Mouse (Mus musculus): ENCODE measurements at regions not wholly inside any gene's neighbourhood (a gene's known extent, or its start where the extent isn't known, plus 50 kb on each side); places are given as distances from the start of the nearest gene placed in this dataset.
A peak's percentile ranks its signal among the peaks of the same experiment; 100 is the strongest.
"Not testable (repeated sequence)": the region's sequence is repeated elsewhere in the genome, so short reads cannot be mapped to it uniquely, and the experiment has no call there.

DNA sequence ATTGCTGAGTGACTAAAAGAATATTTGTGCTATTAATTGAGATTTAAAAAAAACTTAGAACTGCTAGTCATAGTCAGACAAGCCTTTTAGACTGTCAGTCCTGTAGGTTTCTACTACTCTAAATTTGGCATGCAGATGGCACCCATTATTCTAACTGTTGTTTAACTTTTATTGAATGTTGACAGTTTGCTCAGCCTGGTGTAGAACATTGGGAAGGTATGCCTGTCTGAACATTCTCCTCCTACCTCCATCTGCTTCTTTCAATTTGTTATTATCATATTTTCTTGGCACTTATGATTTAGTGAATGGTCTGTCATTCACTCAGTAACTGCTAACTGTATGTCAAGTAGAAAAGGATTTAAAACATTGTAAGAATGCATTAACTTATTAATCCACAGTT, 130.9 kb downstream of the Gmnc start:
- no peaks in the 10 kb centered on the region for H3K9me3 ChIP-seq (ENCODE audit: low read depth, low read length)
- no peak for ATAC-seq (ENCODE audit: insufficient read depth)

DNA sequence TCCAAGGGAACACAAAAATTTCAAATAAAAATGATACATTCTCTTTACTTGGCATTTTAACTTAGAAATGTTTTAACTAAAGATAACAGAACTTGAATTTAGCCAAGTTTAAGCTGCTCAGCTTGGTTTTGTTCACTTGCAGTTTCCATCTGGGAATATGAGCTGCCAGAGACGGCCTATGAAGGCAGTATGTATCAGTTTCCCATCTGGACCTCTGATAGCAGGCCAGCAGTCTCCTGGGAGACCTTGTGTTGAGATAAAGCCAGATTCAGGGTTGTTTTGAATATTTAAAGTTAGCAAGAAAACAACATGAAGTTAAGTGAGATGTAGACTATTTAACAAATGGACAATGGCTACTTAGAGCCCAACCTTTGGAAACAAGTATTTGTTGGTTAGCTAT, 142.3 kb downstream of the Gmnc start:
- Histone ChIP-seq H3K4me3 (ENCODE audit: low read depth, low read length) (no peak overlapping the region), H3K4me2 (no peak overlapping the region), H3K9ac (no peak overlapping the region), H3K27me3 (ENCODE audit: insufficient read depth, low read length) (no peaks in the 10 kb centered on the region), H3K36me3 (ENCODE audit: insufficient read depth) (no peaks in the 10 kb centered on the region), H3K27ac (ENCODE audit: low read depth) (no peak overlapping the region), H3K4me1 (ENCODE audit: insufficient read depth) (no peaks in the 10 kb centered on the region), H3K9me3 (ENCODE audit: low read depth, low read length) (no peaks in the 10 kb centered on the region)
- DNase-seq (no peak), ATAC-seq (ENCODE audit: insufficient read depth) (no peak)
- TF ChIP-seq CTCF (IDR thresholded peaks at IDR 0.05; ENCODE audit: low read depth), result no peak
- WGBS, result 56% methylated on average over 1 of the region's 1 CpGs

More for the DNA sequence above, 130.9 kb downstream of the Gmnc start:
- Histone ChIP-seq H3K4me2 (no peak overlapping the region), H3K4me3 (ENCODE audit: low read depth, low read length) (no peak overlapping the region), H3K36me3 (ENCODE audit: insufficient read depth) (no peaks in the 10 kb centered on the region), H3K27ac (ENCODE audit: low read depth) (no peak overlapping the region), H3K27me3 (ENCODE audit: insufficient read depth, low read length) (no peaks in the 10 kb centered on the region), H3K9ac (no peak overlapping the region), H3K4me1 (ENCODE audit: insufficient read depth) (no peaks in the 10 kb centered on the region)
- no peak for TF ChIP-seq CTCF (IDR thresholded peaks at IDR 0.05; ENCODE audit: low read depth)
- no peak for DNase-seq

DNA sequence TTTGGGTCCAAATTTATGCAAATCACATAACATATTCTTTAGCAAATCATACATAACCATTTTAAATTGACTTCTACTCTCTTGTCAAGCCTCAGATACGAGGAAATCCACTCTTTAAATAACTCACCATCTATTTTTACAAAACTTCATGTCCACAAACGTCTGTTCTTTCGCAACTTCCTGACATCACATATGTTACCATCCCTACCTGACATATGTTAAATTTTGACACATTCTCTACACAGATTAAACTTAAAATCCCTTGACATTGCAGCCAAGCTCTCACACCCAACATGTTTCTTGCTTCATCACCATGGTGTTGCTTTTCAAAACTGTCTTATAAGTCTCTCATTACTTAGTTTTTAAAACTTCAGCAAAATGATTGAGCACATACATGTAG, 164.4 kb downstream of the Gmnc start:
- H3K9ac ChIP-seq, result no peak overlapping the region
- no peaks in the 10 kb centered on the region for H3K27me3 ChIP-seq (ENCODE audit: insufficient read depth, low read length)
- H3K4me1 ChIP-seq (ENCODE audit: insufficient read depth), result no peaks in the 10 kb centered on the region
- H3K4me2 ChIP-seq, result no peak overlapping the region
- TF ChIP-seq CTCF (IDR thresholded peaks at IDR 0.05; ENCODE audit: low read depth), result no peak
- no peak overlapping the region for H3K4me3 ChIP-seq (ENCODE audit: low read depth, low read length)
- no peaks in the 10 kb centered on the region for H3K9me3 ChIP-seq (ENCODE audit: low read depth, low read length)
- no peak for DNase-seq
- no peak for ATAC-seq (ENCODE audit: insufficient read depth)
- H3K36me3 ChIP-seq (ENCODE audit: insufficient read depth), result no peaks in the 10 kb centered on the region
- H3K27ac ChIP-seq (ENCODE audit: low read depth), result no peak overlapping the region
- 67% methylated on average over 3 of the region's 3 CpGs for WGBS

DNA sequence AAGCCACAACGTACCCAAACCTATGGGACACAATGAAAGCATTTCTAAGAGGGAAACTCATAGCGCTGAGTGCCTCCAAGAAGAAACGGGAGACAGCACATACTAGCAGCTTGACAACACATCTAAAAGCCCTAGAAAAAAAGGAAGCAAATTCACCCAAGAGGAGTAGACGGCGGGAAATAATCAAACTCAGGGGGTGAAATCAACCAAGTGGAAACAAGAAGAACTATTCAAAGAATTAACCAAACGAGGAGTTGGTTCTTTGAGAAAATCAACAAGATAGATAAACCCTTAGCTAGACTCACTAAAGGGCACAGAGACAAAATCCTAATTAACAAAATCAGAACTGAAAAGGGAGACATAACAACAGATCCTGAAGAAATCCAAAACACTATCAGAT, 180.3 kb downstream of the Gmnc start:
- 80% methylated on average over 3 of the region's 6 CpGs for WGBS
- not testable (repeated sequence) for H3K9ac ChIP-seq; DNase-seq; ATAC-seq (ENCODE audit: insufficient read depth); H3K27ac ChIP-seq (ENCODE audit: low read depth); H3K4me3 ChIP-seq (ENCODE audit: low read depth, low read length); H3K9me3 ChIP-seq (ENCODE audit: low read depth, low read length); H3K27me3 ChIP-seq (ENCODE audit: insufficient read depth, low read length); H3K4me2 ChIP-seq; H3K36me3 ChIP-seq (ENCODE audit: insufficient read depth); H3K4me1 ChIP-seq (ENCODE audit: insufficient read depth)

DNA sequence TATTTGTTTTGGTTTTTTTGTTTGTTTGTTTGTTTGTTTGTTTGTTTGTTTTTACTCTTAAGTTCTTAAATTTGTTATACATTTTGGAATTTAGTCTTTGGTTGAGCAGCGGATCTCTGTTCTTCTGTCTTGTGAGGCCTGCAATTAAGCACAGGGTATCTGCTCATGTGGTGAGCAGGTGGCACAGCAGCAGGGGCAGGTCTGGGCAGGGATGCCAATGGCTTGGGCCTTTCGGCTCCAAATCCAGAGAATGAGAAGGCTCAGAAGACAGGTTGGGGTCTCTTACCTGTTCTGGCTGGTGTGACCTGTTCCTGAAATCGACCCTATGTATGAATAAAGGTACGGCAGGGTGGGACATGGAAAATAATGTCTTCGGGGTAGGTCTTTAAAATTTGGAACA, 186.0 kb downstream of the Gmnc start:
- Histone ChIP-seq H3K9me3 (ENCODE audit: low read depth, low read length) (no peaks in the 10 kb centered on the region), H3K4me2 (no peak overlapping the region), H3K9ac (no peak overlapping the region), H3K4me3 (ENCODE audit: low read depth, low read length) (no peak overlapping the region), H3K4me1 (ENCODE audit: insufficient read depth) (no peaks in the 10 kb centered on the region), H3K36me3 (ENCODE audit: insufficient read depth) (no peaks in the 10 kb centered on the region), H3K27ac (ENCODE audit: low read depth) (no peak overlapping the region), H3K27me3 (ENCODE audit: insufficient read depth, low read length) (no peaks in the 10 kb centered on the region)
- ATAC-seq (ENCODE audit: insufficient read depth) (no peak), DNase-seq (no peak)
- WGBS, result 92% methylated on average over 5 of the region's 5 CpGs
- TF ChIP-seq CTCF (IDR thresholded peaks at IDR 0.05; ENCODE audit: low read depth), result no peak

DNA sequence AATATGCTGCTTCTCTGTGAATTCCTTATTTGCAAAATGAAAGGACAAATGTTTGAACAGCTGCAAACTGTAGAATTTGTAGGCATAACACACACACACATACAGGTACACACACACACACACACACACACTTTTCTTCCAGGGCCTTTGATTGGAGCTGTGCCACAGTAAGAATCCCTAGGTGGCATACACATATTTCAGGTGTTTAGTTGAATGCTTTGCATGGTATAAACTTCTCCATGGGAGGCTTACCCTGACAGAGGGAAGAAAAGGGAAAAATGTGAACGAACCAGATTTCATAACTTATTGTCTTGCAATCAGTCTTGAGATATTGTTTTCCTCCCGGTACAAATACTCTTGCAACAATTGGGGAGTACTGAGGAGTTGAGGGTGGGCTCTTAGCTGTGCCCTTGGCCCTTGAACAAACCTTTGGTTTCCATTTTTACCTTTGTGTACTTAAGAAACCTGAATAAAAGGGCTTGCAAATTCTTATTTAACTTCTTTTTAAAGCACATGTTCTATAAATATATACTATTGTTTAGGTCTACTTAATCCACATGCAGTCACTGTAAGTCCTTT, 204.3 kb downstream of the Gmnc start:
- no peaks in the 10 kb centered on the region for H3K36me3 ChIP-seq (ENCODE audit: insufficient read depth)
- H3K4me3 ChIP-seq (ENCODE audit: low read depth, low read length), result no peak overlapping the region
- no peaks in the 10 kb centered on the region for H3K9me3 ChIP-seq (ENCODE audit: low read depth, low read length)
- no peak overlapping the region for H3K27ac ChIP-seq (ENCODE audit: low read depth)
- DNase-seq, result peak; percentile 38
- peak; percentile 82 for ATAC-seq (ENCODE audit: insufficient read depth)
- no peaks in the 10 kb centered on the region for H3K27me3 ChIP-seq (ENCODE audit: insufficient read depth, low read length)
- no peak for TF ChIP-seq CTCF (IDR thresholded peaks at IDR 0.05; ENCODE audit: low read depth)
- H3K4me1 ChIP-seq (ENCODE audit: insufficient read depth), result no peaks in the 10 kb centered on the region
- H3K4me2 ChIP-seq, result no peak overlapping the region
- H3K9ac ChIP-seq, result no peak overlapping the region
- WGBS, result 62% methylated on average over 2 of the region's 2 CpGs

DNA sequence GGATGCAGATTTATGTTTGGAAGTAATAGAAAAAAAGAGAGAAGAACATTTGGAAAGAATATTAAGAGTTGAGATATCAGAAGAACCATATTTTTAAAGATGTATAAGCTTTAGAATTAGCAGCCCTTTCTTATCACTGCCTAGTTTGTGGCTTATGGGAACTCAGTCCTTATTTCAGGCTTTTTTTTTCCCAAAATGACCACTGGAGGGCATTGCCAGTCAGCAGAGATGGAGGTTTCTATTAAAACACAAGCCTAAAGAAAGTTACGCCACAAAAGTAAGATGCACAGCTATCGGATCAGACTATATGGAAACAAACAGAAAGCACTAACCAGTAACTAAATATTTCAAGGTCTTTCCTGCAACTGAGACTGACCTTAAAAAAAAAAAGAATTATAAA, 200.8 kb downstream of the Il1rap start:
- Histone ChIP-seq H3K4me3 (ENCODE audit: low read depth, low read length) (no peak overlapping the region), H3K36me3 (ENCODE audit: insufficient read depth) (no peaks in the 10 kb centered on the region), H3K4me1 (ENCODE audit: insufficient read depth) (no peaks in the 10 kb centered on the region), H3K9ac (no peak overlapping the region), H3K4me2 (no peak overlapping the region), H3K9me3 (ENCODE audit: low read depth, low read length) (no peaks in the 10 kb centered on the region), H3K27ac (ENCODE audit: low read depth) (no peak overlapping the region), H3K27me3 (ENCODE audit: insufficient read depth, low read length) (no peaks in the 10 kb centered on the region)
- WGBS, result 55% methylated on average over 2 of the region's 2 CpGs
- peak; percentile 55 for TF ChIP-seq CTCF (IDR thresholded peaks at IDR 0.05; ENCODE audit: low read depth)
- peak; percentile 68 for DNase-seq
- no peak for ATAC-seq (ENCODE audit: insufficient read depth)

Measured in lung, embryonic 14.5 days (tissue).